Mouse (Mus musculus): ENCODE results near the gene Hepacam.

Hepacam gene

GRCm38 (mm10) chr9:37433823-37434560 is 66.8 kb downstream of the Hepacam start:
- DNase-seq (ENCODE audit: low read depth, low spot score): no peak

GRCm38 (mm10) chr9:37434932-37435331 is 67.8 kb downstream of the Hepacam start:
- DNase-seq (ENCODE audit: low read depth, low spot score): no peak

GRCm38 (mm10) chr9:37435616-37436015 is 68.5 kb downstream of the Hepacam start:
- DNase-seq (ENCODE audit: low read depth, low spot score): no peak
